Mouse (Mus musculus) G1E (cell line): ENCODE measurements around the gene Slc25a5.
A peak's percentile ranks its signal among the peaks of the same experiment; 100 is the strongest.

Experiments
- CTCF ChIP-seq: IDR thresholded peaks from 2 replicates; pipeline ENCODE4 v1.5.1; 2012; ENCODE audit warnings: low read depth, low read length, inconsistent platforms, mixed read lengths
- TAL1 ChIP-seq: conservative IDR thresholded peaks from 2 replicates; pipeline ENCODE4 v1.6.1; 2012; ENCODE audit warnings: low read depth, low read length, inconsistent platforms, mixed read lengths

DNA sequence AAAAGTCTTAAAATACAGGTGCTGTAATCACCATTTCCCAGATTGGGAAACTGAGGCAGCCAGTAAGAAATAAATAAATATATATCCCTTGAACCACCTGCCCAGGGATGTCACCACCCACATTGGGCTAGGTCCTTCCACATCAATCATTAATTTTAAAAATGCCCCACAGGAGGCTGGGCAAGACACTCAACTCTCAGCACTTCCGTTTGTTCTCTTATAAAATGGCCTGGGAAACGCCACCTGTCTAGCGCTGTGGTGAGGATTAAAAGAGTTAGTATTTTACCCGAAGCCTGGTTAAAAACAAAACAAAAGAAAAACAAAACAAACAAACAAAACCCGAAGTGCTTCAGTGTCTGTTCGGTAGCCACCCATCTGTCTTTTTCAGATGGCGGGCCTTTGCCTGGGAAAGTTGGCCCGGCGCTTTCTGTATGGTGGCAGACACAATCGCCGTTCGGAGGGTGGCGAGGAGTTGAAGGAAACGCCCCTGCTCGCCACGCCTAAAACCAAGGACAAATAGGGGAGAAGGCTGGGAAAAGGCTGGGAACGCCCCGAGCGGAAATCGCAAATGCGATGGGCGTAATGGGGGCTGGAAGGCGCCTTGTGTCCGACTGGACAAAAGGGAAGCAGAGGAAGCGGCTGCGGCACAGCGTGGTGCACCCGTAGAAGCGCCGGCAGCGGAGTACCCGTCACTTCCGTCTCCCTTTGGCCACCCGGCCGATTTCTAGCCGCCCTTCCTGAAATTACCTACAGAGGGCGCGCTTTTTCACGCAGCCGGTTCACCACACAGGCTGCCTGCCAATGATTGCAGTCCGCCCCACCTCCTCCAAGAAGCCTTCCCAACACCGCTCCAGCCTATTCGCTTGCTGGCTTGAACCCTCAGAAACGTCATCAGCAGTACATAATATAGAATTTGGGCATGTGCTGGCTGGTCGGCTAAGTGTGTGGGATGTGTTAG, 12.2 kb downstream of the Slc25a5 start:
- TF ChIP-seq CTCF: peak; percentile 27; the same call in 1 of the 2 replicates
- no peak for TF ChIP-seq TAL1
